Mouse (Mus musculus) CH12F3 (cell line): ENCODE results near the gene Asb6.

Experiments
- in situ Hi-C: fragments of 300-500 bp; cut with MboI; formaldehyde crosslinking; loops from 2 replicates; pipeline ENCODE4 v1.14.3; 2020; ENCODE audit warnings: low sequenced_read_pairs

Gene Asb6

DNA sequence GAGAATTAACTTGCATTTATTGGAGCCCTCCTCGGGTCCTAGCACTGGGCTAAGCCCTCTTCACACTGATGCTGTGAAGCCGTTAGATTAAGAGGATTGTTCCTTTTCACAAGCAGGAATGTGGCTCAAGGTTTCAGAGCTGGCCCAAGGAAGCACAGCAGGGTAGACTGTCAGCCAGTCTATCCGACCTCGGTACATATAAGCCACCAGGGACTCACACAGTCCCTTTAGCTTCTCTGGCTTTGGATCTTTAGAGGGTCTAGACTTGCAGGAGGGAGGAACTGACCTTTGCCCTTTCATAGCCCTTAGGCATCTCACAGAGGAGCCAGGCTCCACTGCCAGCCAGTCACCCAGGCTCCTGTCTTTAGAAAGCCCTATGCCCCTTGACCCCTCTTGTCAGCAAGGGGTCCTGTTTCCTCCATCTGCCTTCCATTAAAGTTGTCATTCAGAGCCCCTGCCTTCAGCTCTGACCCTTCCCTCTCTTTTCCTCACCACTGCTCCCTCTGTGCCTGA, at the start of gene Asb6:
TSS of gene Asb6 (minus strand) at position 51 of the 513 bp plus-strand sequence.
- in situ Hi-C loops = no loop called here

- in situ Hi-C loops = no loop called here
Measured at GRCm38 (mm10) chr2:30879481-30879880, 49.3 kb upstream of the Asb6 start.

DNA sequence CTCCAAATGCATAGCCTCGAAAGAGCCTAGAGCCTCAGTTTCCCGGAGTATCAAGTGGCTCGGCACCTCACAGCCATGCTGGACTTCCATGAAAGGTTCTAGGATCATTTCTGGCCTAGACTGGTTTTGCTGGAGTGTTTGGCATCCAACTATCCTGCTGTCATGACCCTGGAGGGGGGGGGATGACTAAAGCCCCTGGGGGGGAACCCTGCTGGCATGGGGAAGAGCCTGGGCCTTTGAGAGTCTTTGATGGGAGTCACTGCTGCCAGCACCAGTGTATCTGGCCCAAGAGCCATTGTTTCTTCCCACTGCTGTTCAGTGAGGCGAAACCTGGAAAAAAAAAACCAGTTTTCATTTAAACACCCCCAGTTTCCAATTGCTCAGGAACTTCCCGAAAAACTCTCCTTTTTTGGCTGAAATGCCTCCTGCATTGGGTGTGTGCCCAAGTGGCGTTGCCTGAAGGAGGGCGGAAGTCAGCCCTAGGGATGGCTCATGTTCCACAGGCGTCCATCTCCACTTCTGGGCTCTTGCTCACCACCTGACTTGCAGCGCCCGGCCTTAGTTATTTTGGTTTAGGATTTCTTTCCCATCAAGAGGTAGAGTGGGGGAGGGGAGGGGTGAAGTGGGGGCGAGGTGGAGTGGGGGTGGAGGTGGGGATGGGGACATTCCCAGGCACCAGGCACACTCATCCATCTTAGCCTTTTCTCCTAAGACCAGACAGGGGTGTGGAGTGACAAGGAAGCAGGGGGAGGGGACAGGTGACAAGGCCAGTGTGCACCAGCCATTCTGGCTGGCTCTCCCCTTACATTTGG, 45.7 kb upstream of the Asb6 start:
- in situ Hi-C loops = no loop called here

DNA sequence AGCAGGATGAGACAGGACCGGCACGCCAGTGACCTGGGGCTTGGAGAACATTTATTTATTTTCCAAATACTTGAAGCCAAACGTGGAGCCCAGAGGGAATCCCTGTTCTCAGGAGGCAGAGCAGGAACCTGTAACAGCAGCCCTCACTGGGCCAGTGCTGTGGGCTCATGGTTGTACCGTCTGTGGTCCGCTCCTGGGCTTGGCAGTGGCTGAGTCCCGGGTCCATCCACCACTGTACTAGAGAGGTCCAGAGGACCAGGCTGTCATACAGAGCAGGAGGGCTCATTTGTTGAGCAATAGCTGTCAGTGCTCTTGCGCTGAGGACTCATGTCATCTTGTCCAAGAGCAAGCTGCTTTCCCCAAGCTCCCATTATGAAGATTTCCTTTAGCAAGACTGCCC, 45.0 kb upstream of the Asb6 start:
- in situ Hi-C loops = no loop called here

DNA sequence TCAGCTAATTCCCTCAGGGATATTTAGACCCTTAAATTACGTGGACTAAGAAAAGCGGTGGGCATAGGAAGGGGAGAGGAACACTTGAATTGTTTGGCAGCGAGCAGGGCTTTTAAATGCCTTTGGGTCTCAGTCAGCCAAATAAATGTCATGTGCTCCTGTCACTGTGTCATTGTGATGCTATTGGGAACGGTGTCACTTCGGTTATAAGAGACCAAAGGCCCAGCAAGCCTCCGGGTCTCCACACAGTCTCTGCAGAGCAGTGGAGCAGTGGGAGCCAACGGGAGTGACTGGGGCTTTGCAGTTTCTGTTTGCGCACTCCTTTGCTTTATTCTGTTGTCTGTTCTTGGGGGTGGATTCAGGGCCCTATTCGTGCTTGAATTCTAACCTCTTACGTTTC, 44.3 kb upstream of the Asb6 start:
- in situ Hi-C loops = no loop called here

GRCm38 (mm10) chr2:30872669-30873068, 42.5 kb upstream of the Asb6 start:
- in situ Hi-C loops = no loop called here

DNA sequence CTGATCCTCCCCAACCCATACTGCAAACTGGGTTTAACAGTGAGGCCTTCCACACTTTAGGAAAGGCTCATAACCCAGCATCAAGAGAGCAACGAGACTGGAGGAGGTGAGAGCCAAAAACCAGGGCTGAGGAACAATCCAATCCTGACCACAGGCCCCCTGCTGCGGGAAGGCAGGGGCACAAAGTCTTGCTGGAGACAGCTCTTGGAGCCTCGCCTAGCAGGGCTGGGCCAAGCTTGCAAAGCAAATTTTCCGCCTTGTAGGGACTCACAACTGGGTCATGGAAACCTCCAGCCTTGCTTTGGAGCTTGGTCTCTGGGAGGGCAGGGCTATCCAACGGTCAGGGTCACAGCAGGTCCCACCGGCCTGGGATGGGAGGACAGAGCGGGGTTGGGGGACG, 40.7 kb upstream of the Asb6 start:
- in situ Hi-C loops = no loop called here

DNA sequence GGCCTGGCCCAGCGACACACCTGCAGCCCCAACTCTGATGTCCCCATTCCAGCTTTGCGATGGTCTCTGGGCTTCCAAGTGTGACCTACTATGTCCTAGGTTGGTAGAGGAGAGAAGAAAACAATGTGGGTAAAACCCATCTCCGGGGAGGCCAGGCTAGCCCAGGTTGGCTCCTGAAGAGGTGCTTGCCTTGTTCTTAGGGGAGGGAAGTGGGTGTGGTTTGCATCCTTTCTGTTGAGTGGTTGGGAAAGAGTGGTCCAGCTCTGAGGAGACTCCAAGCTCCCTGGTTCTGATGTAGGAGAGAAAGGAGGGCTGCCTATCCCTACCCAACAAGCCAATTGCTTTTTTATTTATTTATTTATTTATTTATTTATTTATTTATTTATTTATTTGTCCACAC, 35.3 kb upstream of the Asb6 start:
- in situ Hi-C loops = no loop called here

DNA sequence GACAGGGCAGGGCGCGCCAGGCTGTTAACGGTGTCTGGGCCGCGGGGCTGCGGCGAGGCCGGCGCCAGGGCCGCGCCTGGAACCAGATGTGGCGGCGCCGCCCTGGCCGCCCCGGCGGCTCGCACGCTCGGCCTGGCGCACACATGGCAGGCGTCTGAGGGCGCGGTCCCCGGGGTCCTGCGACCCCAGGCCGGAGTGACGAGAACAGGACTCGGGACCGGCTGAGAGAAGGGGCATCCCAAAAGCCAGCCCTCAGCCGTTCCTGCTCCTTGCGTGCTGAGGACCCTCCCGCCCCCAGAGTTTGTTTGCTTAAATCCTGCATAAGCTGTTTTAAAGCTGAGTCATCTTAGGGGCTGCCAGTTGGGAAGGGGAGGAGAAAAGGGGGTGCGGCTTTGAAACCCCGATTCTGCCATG, 34.8 kb upstream of the Asb6 start:
- in situ Hi-C loops = no loop called here

DNA sequence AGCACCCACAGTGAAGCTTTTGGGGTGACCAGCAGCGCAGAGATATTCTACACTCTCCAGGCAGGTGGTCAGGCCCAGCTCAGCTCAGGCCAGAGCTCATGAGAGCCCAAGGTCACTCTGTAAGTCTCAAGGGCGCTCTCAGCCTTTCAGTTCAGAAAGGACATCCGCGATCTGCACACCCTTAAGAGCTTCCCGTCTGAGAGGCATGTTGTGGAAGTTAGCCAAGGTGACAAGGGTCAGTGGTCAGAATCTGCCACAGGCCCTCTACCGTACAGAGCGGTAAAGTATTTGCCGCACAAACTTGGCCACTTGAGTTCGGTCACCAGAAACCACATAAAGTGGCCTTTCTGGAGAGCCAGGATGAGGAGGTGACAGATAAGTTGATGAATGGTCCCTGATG, 33.4 kb upstream of the Asb6 start:
- in situ Hi-C loops = no loop called here

GRCm38 (mm10) chr2:30862081-30862480, 31.9 kb upstream of the Asb6 start:
- in situ Hi-C loops = no loop called here

- in situ Hi-C loops = no loop called here
Measured at GRCm38 (mm10) chr2:30859782-30860181, 29.6 kb upstream of the Asb6 start.

DNA sequence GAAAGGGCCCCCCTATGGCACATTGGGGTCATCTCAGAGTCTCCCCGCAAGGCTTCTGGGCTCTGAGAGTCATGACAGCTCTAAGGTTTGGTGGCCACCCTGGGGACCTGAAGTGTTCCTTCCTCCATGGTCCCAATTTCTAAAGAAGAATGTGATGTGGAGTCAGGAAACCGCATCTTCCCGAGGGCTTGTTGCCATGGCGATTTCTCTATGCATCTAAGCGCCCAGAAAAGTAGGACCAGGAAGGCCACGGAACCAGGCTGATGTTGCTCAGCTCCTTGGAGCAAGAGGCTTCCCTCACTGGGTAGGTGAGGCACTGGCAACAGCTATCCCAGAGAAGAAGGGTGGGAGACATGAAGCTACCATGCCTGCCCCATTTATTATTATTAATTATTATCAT, 26.9 kb upstream of the Asb6 start:
- in situ Hi-C loops = no loop called here

DNA sequence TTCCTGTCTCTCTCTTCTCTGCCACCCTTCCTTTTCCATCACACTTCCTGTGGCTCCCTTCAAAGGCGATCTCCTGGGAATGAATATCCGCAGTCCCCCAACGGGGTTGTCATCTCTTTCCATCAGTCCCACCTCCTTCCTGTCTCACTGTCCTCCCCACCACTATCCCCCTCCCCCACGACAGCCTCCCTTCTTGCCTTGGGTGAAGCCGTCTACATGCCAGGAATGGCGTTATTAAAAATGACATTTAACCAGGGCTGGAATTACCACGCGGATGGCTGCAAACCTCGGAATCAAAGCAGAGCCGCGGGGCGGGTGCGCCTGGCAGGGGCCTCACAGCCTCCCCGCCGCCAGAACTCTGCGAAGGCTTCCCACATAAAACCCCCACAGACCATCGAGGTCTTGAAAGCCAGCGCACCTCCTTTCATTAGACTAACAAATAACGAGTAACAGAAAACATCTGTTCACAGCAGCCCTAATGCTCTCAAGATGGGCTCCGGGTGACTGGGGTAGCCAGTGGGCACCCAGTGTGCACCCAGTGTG, 22.7 kb upstream of the Asb6 start:
- in situ Hi-C loops = no loop called here

DNA sequence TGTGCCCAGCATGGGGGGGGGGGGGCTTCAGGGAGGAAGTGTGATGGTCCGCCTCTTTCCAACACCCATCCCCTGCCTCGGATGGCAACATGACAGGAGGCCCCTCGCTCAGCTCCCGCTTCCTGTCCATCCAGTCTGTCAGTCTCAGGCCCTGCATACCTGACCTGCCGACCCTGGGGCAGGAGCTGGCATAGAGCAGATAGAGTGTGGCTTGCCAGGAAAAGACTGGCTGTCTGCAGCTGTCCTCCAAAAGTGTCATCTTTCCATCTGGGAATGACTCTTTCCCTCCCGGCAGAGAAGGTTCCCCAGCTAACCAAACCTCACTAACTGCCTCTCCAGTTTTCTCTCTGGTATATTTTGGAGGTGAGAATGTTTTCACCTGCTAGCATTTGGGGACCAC, 20.4 kb upstream of the Asb6 start:
- in situ Hi-C loops = no loop called here

GRCm38 (mm10) chr2:30848184-30848583, 18.1 kb upstream of the Asb6 start:
- in situ Hi-C loops = no loop called here

GRCm38 (mm10) chr2:30846723-30847122, 16.6 kb upstream of the Asb6 start:
- in situ Hi-C loops = no loop called here

DNA sequence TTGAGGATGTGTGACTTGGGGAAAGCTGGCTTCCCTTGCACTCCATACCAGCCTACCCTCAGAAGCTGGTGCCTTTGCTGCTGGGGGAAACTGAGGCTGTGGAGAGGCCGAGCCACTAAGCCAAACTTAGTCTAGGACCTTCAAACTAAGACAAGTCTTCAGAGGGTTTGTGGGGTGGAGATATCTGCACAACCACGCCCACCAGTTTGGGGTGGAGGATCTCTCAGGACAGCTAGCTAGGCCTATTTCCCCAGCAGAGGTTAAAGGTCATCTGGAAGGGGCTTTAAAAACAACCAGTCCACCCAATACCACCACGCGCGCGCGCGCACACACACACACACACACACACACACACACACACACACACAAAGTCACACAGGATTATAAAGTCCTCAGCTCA, 16.1 kb upstream of the Asb6 start:
- in situ Hi-C loops = no loop called here

GRCm38 (mm10) chr2:30845152-30846070, 15.3 kb upstream of the Asb6 start:
- in situ Hi-C loops = no loop called here

GRCm38 (mm10) chr2:30842615-30843014, 12.5 kb upstream of the Asb6 start:
- in situ Hi-C loops = no loop called here

GRCm38 (mm10) chr2:30836238-30836990, 6.3 kb upstream of the Asb6 start:
- in situ Hi-C loops = no loop called here
